Mouse (Mus musculus): ENCODE measurements at regions not wholly inside any gene's neighbourhood (a gene's known extent, or its start where the extent isn't known, plus 50 kb on each side); places are given as distances from the start of the nearest gene placed in this dataset.

DNA sequence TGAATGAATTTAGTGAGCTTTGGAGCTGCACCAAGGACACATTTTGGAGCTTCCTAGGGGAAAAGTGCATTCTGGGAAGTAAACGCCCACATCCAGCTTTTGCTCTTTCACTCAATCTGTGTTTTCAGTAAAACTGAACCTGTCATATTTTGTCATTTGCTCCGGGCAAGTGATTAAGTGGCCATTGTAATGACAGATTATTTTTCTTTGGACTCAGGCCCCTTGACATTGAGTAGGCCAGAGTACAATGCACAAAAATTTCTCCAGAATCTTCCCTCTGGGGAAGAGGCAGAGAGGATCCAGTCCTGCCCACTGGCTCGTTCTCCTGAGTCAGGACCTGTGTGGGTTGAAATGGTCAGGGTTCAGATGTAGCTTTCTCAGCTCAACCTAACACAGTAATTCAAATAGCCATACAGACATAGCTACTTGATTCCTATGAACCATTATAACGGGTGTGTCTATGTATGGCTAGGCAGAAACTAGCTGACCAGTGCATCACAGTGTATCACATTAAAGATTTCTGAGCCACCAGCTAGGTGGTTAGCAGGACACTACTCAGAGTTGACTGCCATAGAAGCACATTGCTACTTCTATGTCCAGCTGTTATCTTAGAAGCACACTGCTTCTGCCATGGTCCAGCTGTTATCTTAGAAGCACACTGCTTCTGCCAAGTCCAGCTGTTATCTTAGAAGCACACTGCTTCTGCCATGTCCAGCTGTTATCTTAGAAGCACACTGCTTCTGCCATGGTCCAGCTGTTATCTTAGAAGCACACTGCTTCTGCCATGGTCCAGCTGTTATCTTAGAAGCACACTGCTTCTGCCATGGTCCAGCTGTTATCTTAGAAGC lies 129.9 kb downstream of the Mtx2 start:
- H3K27me3 ChIP-seq (ENCODE audit: control insufficient read depth, insufficient read depth, low read length) = no peaks in the 10 kb centered on the region
- no peak for DNase-seq (ENCODE audit: low spot score)
- no peaks in the 10 kb centered on the region for H3K36me3 ChIP-seq (ENCODE audit: control insufficient read depth, insufficient read depth, low read length)
- H3K4me3 ChIP-seq (ENCODE audit: low read depth, low read length) = no peak overlapping the region
- no peak for ATAC-seq (ENCODE audit: insufficient read depth, low FRiP score, low TSS enrichment)
- no peaks in the 10 kb centered on the region for H3K9me3 ChIP-seq (ENCODE audit: control insufficient read depth, low read length)
- H3K27ac ChIP-seq (ENCODE audit: low read depth, low read length) = no peak overlapping the region
- no peak overlapping the region for H3K9ac ChIP-seq (ENCODE audit: low read length)
- H3K4me2 ChIP-seq (ENCODE audit: low read depth) = no peak overlapping the region
- WGBS = 88% methylated on average over 4 of the region's 4 CpGs
- H3K4me1 ChIP-seq (ENCODE audit: control insufficient read depth, insufficient read depth, low read length) = peaks cover 3% of the 10 kb centered on the region; the same call in 1 of the 2 replicates

DNA sequence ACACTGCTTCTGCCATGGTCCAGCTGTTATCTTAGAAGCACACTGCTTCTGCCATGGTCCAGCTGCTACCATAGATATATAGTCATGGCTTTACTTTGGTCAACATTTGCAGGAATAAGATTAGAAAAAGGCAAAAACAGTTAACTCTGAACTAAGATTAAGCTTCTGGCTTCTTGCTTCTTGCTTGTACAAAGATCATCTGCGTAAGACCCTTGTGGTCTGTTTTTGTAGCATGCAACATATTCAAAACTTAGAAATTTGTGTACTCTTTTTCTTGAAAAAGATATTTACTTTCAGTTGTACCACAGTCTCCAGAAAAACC lies 130.5 kb downstream of the Mtx2 start:
- DNase-seq (ENCODE audit: low spot score) = no peak
- Histone ChIP-seq H3K4me1 (ENCODE audit: control insufficient read depth, insufficient read depth, low read length) (peaks cover 3% of the 10 kb centered on the region; the same call in 1 of the 2 replicates), H3K36me3 (ENCODE audit: control insufficient read depth, insufficient read depth, low read length) (no peaks in the 10 kb centered on the region), H3K27ac (ENCODE audit: low read depth, low read length) (no peak overlapping the region), H3K4me2 (ENCODE audit: low read depth) (no peak overlapping the region), H3K9me3 (ENCODE audit: control insufficient read depth, low read length) (no peaks in the 10 kb centered on the region), H3K27me3 (ENCODE audit: control insufficient read depth, insufficient read depth, low read length) (no peaks in the 10 kb centered on the region), H3K9ac (ENCODE audit: low read length) (no peak overlapping the region), H3K4me3 (ENCODE audit: low read depth, low read length) (no peak overlapping the region)
- WGBS = 95% methylated on average over 1 of the region's 1 CpGs
- ATAC-seq (ENCODE audit: insufficient read depth, low FRiP score, low TSS enrichment) = no peak

DNA sequence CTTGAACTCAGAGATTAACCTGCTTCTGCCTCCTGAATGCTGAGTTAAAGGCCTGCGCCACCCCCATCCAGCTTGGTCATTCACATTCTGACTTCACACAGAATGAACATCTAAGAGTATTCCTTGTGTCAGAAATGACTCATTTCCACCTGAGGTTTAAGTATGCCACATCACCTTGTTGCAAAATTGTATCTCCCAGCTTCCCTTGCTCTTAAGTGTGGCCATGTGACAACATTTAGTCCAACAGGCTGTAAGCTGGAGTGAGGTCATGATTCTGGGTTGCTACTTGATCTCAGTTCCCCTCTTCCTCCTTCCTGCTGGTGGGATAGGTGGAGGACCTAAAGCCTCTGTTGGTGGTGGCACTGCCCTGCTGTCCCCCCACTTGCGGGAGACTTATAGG lies 131.0 kb downstream of the Mtx2 start:
- Histone ChIP-seq H3K27ac (ENCODE audit: low read depth, low read length) (no peak overlapping the region), H3K4me1 (ENCODE audit: control insufficient read depth, insufficient read depth, low read length) (peaks cover 3% of the 10 kb centered on the region; the same call in 1 of the 2 replicates), H3K4me3 (ENCODE audit: low read depth, low read length) (no peak overlapping the region), H3K9ac (ENCODE audit: low read length) (no peak overlapping the region), H3K36me3 (ENCODE audit: control insufficient read depth, insufficient read depth, low read length) (no peaks in the 10 kb centered on the region), H3K4me2 (ENCODE audit: low read depth) (no peak overlapping the region), H3K9me3 (ENCODE audit: control insufficient read depth, low read length) (no peaks in the 10 kb centered on the region), H3K27me3 (ENCODE audit: control insufficient read depth, insufficient read depth, low read length) (no peaks in the 10 kb centered on the region)
- WGBS = 95% methylated on average over 2 of the region's 2 CpGs
- ATAC-seq (ENCODE audit: insufficient read depth, low FRiP score, low TSS enrichment) (no peak), DNase-seq (ENCODE audit: low spot score) (no peak)

DNA sequence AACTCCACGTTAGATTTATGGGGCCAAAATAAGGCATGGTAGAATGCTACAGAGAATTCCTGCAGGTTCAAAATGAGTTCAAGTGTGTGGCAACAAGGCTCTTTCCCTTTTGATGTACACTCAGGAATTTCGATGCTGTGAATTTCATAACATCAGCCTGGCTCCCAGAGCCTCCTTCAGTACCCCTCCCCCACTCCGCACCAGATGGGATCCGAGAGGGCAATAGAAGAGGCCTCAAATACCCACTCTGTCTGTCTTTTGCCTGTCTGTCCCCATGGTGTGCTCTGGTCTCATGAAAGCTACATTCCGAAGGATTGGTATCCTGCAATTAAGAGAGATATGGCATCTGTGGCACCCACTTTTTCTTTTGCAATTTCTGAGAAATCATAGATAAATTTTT lies 134.3 kb downstream of the Mtx2 start:
- no peaks in the 10 kb centered on the region for H3K9me3 ChIP-seq (ENCODE audit: control insufficient read depth, low read length)
- peaks cover 6% of the 10 kb centered on the region; the same call in 1 of the 2 replicates for H3K4me1 ChIP-seq (ENCODE audit: control insufficient read depth, insufficient read depth, low read length)
- H3K9ac ChIP-seq (ENCODE audit: low read length) = no peak overlapping the region
- no peak overlapping the region for H3K4me2 ChIP-seq (ENCODE audit: low read depth)
- H3K27ac ChIP-seq (ENCODE audit: low read depth, low read length) = no peak overlapping the region
- peak; percentile 61 for DNase-seq (ENCODE audit: low spot score)
- no peaks in the 10 kb centered on the region for H3K27me3 ChIP-seq (ENCODE audit: control insufficient read depth, insufficient read depth, low read length)
- ATAC-seq (ENCODE audit: insufficient read depth, low FRiP score, low TSS enrichment) = no peak
- no peak overlapping the region for H3K4me3 ChIP-seq (ENCODE audit: low read depth, low read length)
- 33% methylated on average over 5 of the region's 5 CpGs for WGBS
- no peaks in the 10 kb centered on the region for H3K36me3 ChIP-seq (ENCODE audit: control insufficient read depth, insufficient read depth, low read length)

DNA sequence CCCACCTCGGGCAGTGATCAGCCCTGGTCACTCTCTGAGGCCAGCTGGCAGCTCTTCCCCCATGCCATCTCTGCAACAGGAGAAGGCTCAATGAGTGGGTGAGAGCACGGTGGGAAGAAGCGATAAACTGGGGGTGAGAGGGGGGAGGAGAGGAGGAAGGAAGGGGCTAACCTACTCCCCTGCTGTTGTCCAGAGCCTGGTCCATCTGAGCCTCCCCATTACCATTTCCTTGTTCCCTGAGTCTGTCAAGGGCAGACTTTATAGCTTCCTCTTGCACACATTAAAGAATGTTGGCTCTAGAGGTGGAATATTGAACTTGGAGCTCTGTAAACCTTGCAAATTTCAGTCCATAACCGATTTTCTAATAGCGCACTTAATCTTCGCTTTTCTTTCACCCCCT lies 136.8 kb downstream of the Mtx2 start:
- H3K4me1 ChIP-seq (ENCODE audit: control insufficient read depth, insufficient read depth, low read length) = peaks cover 14% of the 10 kb centered on the region; the same call in 1 of the 2 replicates
- no peaks in the 10 kb centered on the region for H3K9me3 ChIP-seq (ENCODE audit: control insufficient read depth, low read length)
- DNase-seq (ENCODE audit: low spot score) = no peak
- no peak overlapping the region for H3K4me3 ChIP-seq (ENCODE audit: low read depth, low read length)
- H3K36me3 ChIP-seq (ENCODE audit: control insufficient read depth, insufficient read depth, low read length) = no peaks in the 10 kb centered on the region
- H3K27me3 ChIP-seq (ENCODE audit: control insufficient read depth, insufficient read depth, low read length) = no peaks in the 10 kb centered on the region
- H3K4me2 ChIP-seq (ENCODE audit: low read depth) = no peak overlapping the region
- no peak for ATAC-seq (ENCODE audit: insufficient read depth, low FRiP score, low TSS enrichment)
- no peak overlapping the region for H3K27ac ChIP-seq (ENCODE audit: low read depth, low read length)
- WGBS = 90% methylated on average over 6 of the region's 6 CpGs
- H3K9ac ChIP-seq (ENCODE audit: low read length) = no peak overlapping the region

DNA sequence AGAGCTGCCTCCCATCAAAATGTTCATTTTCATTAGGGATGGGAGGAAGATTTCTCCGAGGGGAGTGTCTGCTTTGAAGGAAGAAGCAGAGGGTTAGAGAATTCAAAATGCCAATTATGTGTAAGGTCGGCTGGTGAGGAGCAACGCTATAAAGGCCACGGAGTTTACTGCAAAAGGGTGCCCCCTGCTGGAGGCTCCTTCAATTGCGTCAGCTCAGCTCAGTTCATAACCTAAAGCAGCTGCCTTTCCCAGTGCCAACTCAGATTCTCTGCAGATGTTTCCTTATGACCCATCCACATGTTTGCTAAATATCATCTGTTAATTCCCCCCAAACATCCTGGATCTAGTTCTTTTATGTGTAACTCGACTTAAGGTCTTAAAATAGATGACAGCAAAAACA lies 138.8 kb downstream of the Mtx2 start:
- Histone ChIP-seq H3K27ac (ENCODE audit: low read depth, low read length) (no peak overlapping the region), H3K36me3 (ENCODE audit: control insufficient read depth, insufficient read depth, low read length) (no peaks in the 10 kb centered on the region), H3K4me2 (ENCODE audit: low read depth) (no peak overlapping the region), H3K4me1 (ENCODE audit: control insufficient read depth, insufficient read depth, low read length) (peaks cover 14% of the 10 kb centered on the region; the same call in 1 of the 2 replicates), H3K9me3 (ENCODE audit: control insufficient read depth, low read length) (no peaks in the 10 kb centered on the region), H3K4me3 (ENCODE audit: low read depth, low read length) (no peak overlapping the region), H3K9ac (ENCODE audit: low read length) (no peak overlapping the region), H3K27me3 (ENCODE audit: control insufficient read depth, insufficient read depth, low read length) (no peaks in the 10 kb centered on the region)
- DNase-seq (ENCODE audit: low spot score) (peak; percentile 93), ATAC-seq (ENCODE audit: insufficient read depth, low FRiP score, low TSS enrichment) (peak; percentile 58; the same call in 1 of the 2 replicates)
- 0% methylated on average over 6 of the region's 6 CpGs for WGBS

DNA sequence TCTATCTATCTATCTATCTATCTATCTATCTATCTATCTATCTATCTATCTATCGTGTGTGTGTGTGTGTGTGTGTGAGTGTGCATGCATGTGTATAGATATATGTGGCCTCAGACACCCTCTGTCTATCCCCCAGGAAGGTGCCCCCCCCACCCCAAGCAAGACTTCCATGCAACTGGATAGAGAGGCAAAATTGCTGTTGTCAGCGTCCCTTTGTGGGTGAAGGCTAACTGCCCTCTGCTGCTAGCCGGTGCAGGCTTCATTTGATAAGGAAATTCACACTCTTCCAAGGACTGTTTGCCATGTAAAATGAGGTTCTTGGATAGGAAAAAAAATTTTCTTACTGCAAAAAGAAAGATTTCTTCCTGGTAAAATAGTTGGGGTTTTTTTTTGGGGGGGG lies 139.4 kb downstream of the Mtx2 start:
- Histone ChIP-seq H3K9me3 (ENCODE audit: control insufficient read depth, low read length) (no peaks in the 10 kb centered on the region), H3K27me3 (ENCODE audit: control insufficient read depth, insufficient read depth, low read length) (no peaks in the 10 kb centered on the region), H3K4me3 (ENCODE audit: low read depth, low read length) (no peak overlapping the region), H3K36me3 (ENCODE audit: control insufficient read depth, insufficient read depth, low read length) (no peaks in the 10 kb centered on the region), H3K4me2 (ENCODE audit: low read depth) (peak overlapping the region; percentile 35; the same call in 1 of the 2 replicates), H3K4me1 (ENCODE audit: control insufficient read depth, insufficient read depth, low read length) (peaks cover 12% of the 10 kb centered on the region; the same call in 1 of the 2 replicates), H3K27ac (ENCODE audit: low read depth, low read length) (no peak overlapping the region), H3K9ac (ENCODE audit: low read length) (0 out of 2 replicates have a peak overlapping the region, but pooled peaks have one; percentile 46)
- peak; percentile 29 for DNase-seq (ENCODE audit: low spot score)
- no peak for ATAC-seq (ENCODE audit: insufficient read depth, low FRiP score, low TSS enrichment)
- 38% methylated on average over 3 of the region's 3 CpGs for WGBS

DNA sequence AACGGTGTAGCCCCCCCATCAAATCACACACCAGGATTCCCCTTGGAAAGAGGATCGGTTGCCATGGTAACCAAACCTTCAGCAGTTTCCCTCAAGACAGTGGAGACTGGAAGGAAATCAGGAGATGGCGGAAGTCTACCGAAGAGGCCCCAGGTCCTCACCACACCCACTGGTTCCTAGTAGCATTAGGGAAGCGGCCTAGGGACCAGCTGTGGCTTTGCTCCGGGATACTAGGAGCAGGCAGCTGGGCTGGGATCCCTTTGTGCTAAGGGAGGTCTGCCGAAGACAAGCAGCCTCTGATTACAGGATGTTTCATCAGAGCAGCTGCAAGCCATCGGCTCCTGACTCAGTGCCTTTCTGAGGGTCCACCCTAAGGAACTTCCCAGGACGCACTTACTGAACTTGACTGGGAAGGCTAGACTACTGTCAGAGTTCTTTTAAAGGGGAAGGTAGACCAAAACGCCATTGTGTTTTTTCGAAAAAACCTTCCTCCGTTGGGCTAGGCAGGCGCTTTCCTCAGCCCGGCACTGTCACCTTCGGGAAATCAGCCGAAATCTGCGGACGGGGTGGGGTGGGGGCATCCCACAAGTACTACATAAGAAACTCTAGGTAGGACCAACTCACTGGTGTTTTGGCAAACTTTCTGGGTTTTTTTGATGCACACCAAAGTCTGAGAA lies 139.9 kb downstream of the Mtx2 start:
- Histone ChIP-seq H3K27me3 (ENCODE audit: control insufficient read depth, insufficient read depth, low read length) (no peaks in the 10 kb centered on the region), H3K9me3 (ENCODE audit: control insufficient read depth, low read length) (no peaks in the 10 kb centered on the region), H3K4me1 (ENCODE audit: control insufficient read depth, insufficient read depth, low read length) (peaks cover 13% of the 10 kb centered on the region; the same call in 1 of the 2 replicates), H3K36me3 (ENCODE audit: control insufficient read depth, insufficient read depth, low read length) (no peaks in the 10 kb centered on the region), H3K4me2 (ENCODE audit: low read depth) (peak overlapping the region; percentile 35), H3K9ac (ENCODE audit: low read length) (peak overlapping the region; percentile 46), H3K4me3 (ENCODE audit: low read depth, low read length) (no peak overlapping the region; the same call in 1 of the 2 replicates), H3K27ac (ENCODE audit: low read depth, low read length) (peak overlapping the region; percentile 29; the same call in 1 of the 2 replicates)
- ATAC-seq (ENCODE audit: insufficient read depth, low FRiP score, low TSS enrichment) (peak; percentile 68), DNase-seq (ENCODE audit: low spot score) (peak; percentile 72)
- 30% methylated on average over 18 of the region's 18 CpGs for WGBS
